Mouse (Mus musculus): ENCODE data around the gene Fxyd6.

The Fxyd6 gene

GRCm38 (mm10) chr9:45370117-45370561 lies at the start of gene Fxyd6:
TSS of gene Fxyd6 (plus strand) at chr9:45370185.
- DNase-seq: peak; percentile 68 to 75

GRCm38 (mm10) chr9:45321465-45321864 lies 48.5 kb upstream of the Fxyd6 start:
- no peak for DNase-seq

GRCm38 (mm10) chr9:45321946-45322430 lies 48.0 kb upstream of the Fxyd6 start:
- DNase-seq: no peak

GRCm38 (mm10) chr9:45326390-45326789 lies 43.6 kb upstream of the Fxyd6 start:
- no peak for DNase-seq

GRCm38 (mm10) chr9:45328263-45328662 lies 41.7 kb upstream of the Fxyd6 start:
- DNase-seq: no peak

GRCm38 (mm10) chr9:45329577-45329976 lies 40.4 kb upstream of the Fxyd6 start:
- DNase-seq: no peak

- no peak for DNase-seq
Measured at GRCm38 (mm10) chr9:45337406-45337805, 32.6 kb upstream of the Fxyd6 start.

GRCm38 (mm10) chr9:45343066-45343465 lies 26.9 kb upstream of the Fxyd6 start:
- DNase-seq: peak in 1 of 2 experiments; percentile 31

GRCm38 (mm10) chr9:45345516-45345915 lies 24.5 kb upstream of the Fxyd6 start:
- peak; percentile 67 to 68 for DNase-seq

- DNase-seq: peak in 1 of 2 experiments; percentile 31
Measured at GRCm38 (mm10) chr9:45346276-45346675, 23.7 kb upstream of the Fxyd6 start.

- DNase-seq: no peak
Measured at GRCm38 (mm10) chr9:45348560-45348959, 21.4 kb upstream of the Fxyd6 start.

- no peak for DNase-seq
Measured at GRCm38 (mm10) chr9:45349181-45349580, 20.8 kb upstream of the Fxyd6 start.

- DNase-seq: no peak
Measured at GRCm38 (mm10) chr9:45349851-45350250, 20.1 kb upstream of the Fxyd6 start.

- no peak for DNase-seq
Measured at GRCm38 (mm10) chr9:45355192-45355591, 14.8 kb upstream of the Fxyd6 start.

- no peak for DNase-seq
Measured at GRCm38 (mm10) chr9:45358356-45358755, 11.6 kb upstream of the Fxyd6 start.

- DNase-seq: peak; percentile 76 to 87
Measured at GRCm38 (mm10) chr9:45362051-45362461, 7.9 kb upstream of the Fxyd6 start.

GRCm38 (mm10) chr9:45363639-45364214 lies 6.3 kb upstream of the Fxyd6 start:
- peak; percentile 72 to 78 for DNase-seq

GRCm38 (mm10) chr9:45367716-45368115 lies 2.3 kb upstream of the Fxyd6 start:
- peak in 1 of 2 experiments; percentile 55 for DNase-seq

GRCm38 (mm10) chr9:45368341-45368901 lies 1.6 kb upstream of the Fxyd6 start:
- DNase-seq: no peak

- DNase-seq: no peak
Measured at GRCm38 (mm10) chr9:45370616-45371336, 791 bp downstream of the Fxyd6 start.

- DNase-seq: no peak
Measured at GRCm38 (mm10) chr9:45371337-45371707, 1.3 kb downstream of the Fxyd6 start.

GRCm38 (mm10) chr9:45373896-45374295 lies 3.9 kb downstream of the Fxyd6 start:
- DNase-seq: no peak

GRCm38 (mm10) chr9:45374988-45375502 lies 5.1 kb downstream of the Fxyd6 start:
- no peak for DNase-seq

GRCm38 (mm10) chr9:45376427-45376826 lies 6.4 kb downstream of the Fxyd6 start:
- DNase-seq: no peak

Data from cerebellum, postnatal 25 days (tissue).